Mouse (Mus musculus) cortical plate, adult 2 months (tissue): ENCODE measurements at regions not wholly inside any gene's neighbourhood (a gene's known extent, or its start where the extent isn't known, plus 50 kb on each side); places are given as distances from the start of the nearest gene placed in this dataset.

Experiments used
- CTCF ChIP-seq: fragments of 200-500 bp; IDR thresholded peaks from 2 replicates; pipeline ENCODE4 v1.5.1; 2011; ENCODE audit warnings: mild to moderate bottlenecking, control low read depth, low read length; ENCODE audit not compliant: insufficient read depth; ENCODE audit errors: extremely low read depth
- POLR2A ChIP-seq: fragments of 200-500 bp; IDR thresholded peaks from 2 replicates; pipeline ENCODE4 v1.6.1; 2011; ENCODE audit warnings: mild to moderate bottlenecking, low read length, control low read depth; ENCODE audit not compliant: insufficient read depth; ENCODE audit errors: extremely low read depth

GRCm38 (mm10) chr6:31615426-31615970 lies 51.7 kb upstream of the Podxl start:
- no peak for TF ChIP-seq POLR2A
- no peak for TF ChIP-seq CTCF
